Mouse (Mus musculus): ENCODE results near the gene Ube2l3.
"Not testable (repeated sequence)": the region's sequence is repeated elsewhere in the genome, so short reads cannot be mapped to it uniquely, and the experiment has no call there.

The Ube2l3 gene

GRCm38 (mm10) chr16:17209404-17209960, 7.0 kb upstream of the Ube2l3 start:
- peak; percentile 11; the same call in 1 of the 2 replicates for ATAC-seq (ENCODE audit: insufficient number of reproducible peaks, low FRiP score, low TSS enrichment)

GRCm38 (mm10) chr16:17208389-17209361, 6.2 kb upstream of the Ube2l3 start, which contains the start of gene Rimbp3:
Gene Rimbp3, plus strand, starts transcription at chr16:17208603.
- ATAC-seq (ENCODE audit: insufficient number of reproducible peaks, low FRiP score, low TSS enrichment): peak; percentile 55; the same call in 1 of the 2 replicates

DNA sequence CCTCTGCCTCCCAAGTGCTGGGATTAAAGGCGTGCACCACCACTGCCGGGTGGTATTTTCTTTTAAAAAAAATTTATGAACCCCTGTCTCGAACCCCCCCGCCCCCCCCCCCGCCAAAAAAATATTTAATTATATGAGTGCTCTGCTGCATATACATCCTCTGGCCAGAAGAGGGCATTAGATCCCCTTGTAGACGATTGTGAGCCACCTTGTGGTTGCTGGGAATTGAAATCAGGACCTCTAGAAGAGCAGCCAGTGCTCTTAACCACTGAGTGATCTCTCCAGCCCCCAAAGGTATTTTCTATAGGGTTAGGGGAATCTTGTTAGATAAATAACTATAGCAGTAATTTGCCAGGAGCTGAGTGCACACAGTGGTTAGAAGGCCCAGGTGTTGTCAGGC, 2.5 kb upstream of the Ube2l3 start:
- no peak for ATAC-seq (ENCODE audit: insufficient number of reproducible peaks, low FRiP score, low TSS enrichment)

GRCm38 (mm10) chr16:17201977-17202376, 472 bp downstream of the Ube2l3 start:
- no peak for ATAC-seq (ENCODE audit: insufficient number of reproducible peaks, low FRiP score, low TSS enrichment)

- ATAC-seq (ENCODE audit: insufficient number of reproducible peaks, low FRiP score, low TSS enrichment): peak; percentile 81
Measured at GRCm38 (mm10) chr16:17200953-17201707, 1.3 kb downstream of the Ube2l3 start.

- ATAC-seq (ENCODE audit: insufficient number of reproducible peaks, low FRiP score, low TSS enrichment): 0 out of 2 replicates have a peak, but pooled peaks have one; percentile 7
Measured at GRCm38 (mm10) chr16:17200121-17200952, 2.1 kb downstream of the Ube2l3 start.

DNA sequence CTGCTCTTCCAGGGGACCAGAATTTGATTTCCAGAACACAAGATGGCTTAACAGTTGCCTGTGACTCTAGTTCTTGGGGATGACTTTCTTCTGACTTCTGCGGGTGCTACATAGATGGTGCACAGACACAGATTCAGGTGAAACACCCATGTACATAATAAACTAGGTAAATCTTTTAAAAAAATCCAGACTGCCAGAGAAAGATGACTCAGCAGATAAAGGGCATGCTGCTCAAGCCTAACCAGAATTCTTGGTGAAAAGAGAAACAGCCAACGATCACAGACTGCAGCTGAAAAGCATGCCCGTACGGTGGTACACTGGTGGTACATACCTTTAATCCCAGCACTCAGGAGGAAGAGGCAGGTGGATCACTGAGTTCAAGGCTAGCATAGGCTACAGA, 8.6 kb downstream of the Ube2l3 start:
- ATAC-seq (ENCODE audit: insufficient number of reproducible peaks, low FRiP score, low TSS enrichment): no peak

DNA sequence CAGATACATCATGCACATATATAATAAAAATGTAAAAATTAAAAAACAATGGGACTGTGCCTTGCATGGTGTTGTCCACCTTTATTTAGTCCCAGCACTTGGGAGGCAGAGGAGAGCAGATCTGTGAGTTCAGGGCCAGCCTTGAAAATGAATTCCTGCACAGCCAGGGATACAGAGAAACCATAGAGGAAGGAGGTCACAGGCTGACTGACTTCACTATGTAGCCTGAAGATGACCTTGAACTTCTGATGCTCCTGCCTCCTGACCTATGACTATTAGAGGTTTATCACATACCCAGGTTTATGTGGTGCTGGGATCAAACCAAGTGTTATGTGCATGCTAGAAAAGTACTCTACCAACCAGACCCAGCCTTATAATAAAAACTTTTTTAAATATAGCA, 17.0 kb downstream of the Ube2l3 start:
- no peak for ATAC-seq (ENCODE audit: insufficient number of reproducible peaks, low FRiP score, low TSS enrichment)

DNA sequence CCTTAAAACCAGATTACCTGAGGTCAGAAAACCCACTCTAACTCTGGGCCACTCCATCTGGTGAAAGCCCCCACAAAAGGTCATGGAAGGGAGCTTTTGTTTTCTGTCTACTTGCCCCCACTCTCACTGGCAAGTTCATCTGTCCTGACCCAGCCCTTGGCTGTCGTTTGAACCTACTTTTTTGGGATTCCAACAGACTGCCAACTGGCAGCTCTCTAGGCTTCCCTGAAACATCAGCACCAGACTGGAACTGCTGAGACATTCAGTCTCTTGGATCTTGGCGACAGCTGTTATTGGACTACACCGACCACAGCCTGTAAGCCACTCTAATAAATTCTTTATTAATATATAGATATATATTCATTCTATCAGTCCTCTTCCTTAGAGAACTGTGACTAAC, 19.4 kb downstream of the Ube2l3 start:
- ATAC-seq (ENCODE audit: insufficient number of reproducible peaks, low FRiP score, low TSS enrichment): no peak

GRCm38 (mm10) chr16:17182136-17182535, 20.3 kb downstream of the Ube2l3 start:
- no peak for ATAC-seq (ENCODE audit: insufficient number of reproducible peaks, low FRiP score, low TSS enrichment)

DNA sequence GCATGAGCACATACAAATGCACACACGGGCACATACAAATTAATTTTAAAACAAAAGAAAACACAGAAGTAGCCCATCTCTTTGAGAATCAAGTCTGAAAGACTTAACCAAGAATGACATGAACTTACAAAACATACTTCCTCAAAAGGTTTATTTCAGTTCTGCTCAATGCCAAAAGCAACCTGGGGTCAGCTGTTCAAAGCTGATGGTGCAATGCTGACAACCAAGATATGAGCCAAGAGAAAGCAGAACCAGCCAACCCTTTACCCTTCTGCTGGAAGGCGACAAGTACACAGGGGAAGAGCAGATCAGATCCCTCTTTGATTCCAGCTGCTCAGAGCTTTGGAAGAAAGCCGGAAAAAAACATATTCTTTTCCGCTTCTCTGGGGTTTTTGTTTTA, 21.1 kb downstream of the Ube2l3 start:
- no peak for ATAC-seq (ENCODE audit: insufficient number of reproducible peaks, low FRiP score, low TSS enrichment)

DNA sequence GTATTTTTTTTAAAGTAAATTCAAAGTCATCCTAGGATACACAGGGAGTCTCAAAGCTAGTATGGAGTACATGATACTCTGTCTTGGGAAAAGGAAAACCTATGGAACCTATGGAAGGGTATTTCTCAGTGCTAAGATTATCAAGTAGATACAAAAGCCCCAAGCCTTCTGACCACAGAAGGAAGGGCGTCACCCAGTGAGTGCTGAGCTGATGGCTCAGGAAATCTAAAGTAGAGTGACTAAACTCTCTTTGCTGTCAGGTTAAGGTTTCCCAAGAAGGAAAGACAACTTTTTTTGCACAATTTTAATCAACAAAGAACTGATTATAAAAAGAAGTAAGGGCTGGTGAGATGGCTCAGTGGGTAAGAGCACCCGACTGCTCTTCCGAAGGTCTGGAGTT, 22.7 kb downstream of the Ube2l3 start:
- no peak for ATAC-seq (ENCODE audit: insufficient number of reproducible peaks, low FRiP score, low TSS enrichment)

GRCm38 (mm10) chr16:17177623-17178170, 24.8 kb downstream of the Ube2l3 start:
- no peak for ATAC-seq (ENCODE audit: insufficient number of reproducible peaks, low FRiP score, low TSS enrichment)

- no peak for ATAC-seq (ENCODE audit: insufficient number of reproducible peaks, low FRiP score, low TSS enrichment)
Measured at GRCm38 (mm10) chr16:17175765-17176164, 26.7 kb downstream of the Ube2l3 start.

DNA sequence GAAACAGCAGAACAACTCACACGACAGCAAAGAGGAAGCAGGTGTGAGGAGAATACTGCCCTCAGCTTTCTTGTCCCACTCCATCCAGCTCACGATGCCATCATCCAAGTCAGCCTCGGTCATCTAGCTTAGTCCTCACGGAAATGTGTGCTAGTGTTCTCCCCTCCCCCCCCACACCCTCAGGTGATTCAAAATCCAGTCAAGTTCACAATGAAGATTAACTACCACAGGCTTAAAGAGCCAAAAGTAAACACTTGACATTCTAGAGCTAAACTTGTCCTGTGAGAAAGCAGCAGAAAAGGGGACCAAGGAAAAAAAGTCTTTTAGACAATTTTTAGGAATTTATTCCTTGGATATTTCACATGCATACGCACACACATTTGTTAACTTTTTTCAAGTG, 34.4 kb downstream of the Ube2l3 start:
- no peak for ATAC-seq (ENCODE audit: insufficient number of reproducible peaks, low FRiP score, low TSS enrichment)

- no peak for ATAC-seq (ENCODE audit: insufficient number of reproducible peaks, low FRiP score, low TSS enrichment)
Measured at GRCm38 (mm10) chr16:17167179-17167578, 35.3 kb downstream of the Ube2l3 start.

DNA sequence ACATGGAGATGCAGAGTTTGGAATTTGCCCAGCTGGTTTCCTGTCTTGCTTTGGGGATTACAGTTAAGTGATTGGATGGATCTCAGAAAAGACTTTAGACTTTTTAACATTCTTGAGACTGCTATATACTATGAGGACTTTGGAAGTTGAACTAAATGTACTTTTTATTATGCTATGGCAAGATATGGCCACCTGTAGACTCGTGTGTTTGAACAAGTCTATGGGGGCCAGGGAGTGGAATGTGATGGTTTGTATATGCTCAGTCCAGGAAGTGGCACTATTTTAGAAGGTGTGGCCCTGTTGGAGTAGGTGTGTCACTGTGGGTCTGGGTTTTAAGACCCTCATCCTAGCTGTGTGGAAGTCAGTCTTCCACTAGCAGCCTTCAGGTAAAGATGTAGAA, 37.0 kb downstream of the Ube2l3 start:
- not testable (repeated sequence) for ATAC-seq (ENCODE audit: insufficient number of reproducible peaks, low FRiP score, low TSS enrichment)

- no peak for ATAC-seq (ENCODE audit: insufficient number of reproducible peaks, low FRiP score, low TSS enrichment)
Measured at GRCm38 (mm10) chr16:17154346-17154745, 48.1 kb downstream of the Ube2l3 start.

DNA sequence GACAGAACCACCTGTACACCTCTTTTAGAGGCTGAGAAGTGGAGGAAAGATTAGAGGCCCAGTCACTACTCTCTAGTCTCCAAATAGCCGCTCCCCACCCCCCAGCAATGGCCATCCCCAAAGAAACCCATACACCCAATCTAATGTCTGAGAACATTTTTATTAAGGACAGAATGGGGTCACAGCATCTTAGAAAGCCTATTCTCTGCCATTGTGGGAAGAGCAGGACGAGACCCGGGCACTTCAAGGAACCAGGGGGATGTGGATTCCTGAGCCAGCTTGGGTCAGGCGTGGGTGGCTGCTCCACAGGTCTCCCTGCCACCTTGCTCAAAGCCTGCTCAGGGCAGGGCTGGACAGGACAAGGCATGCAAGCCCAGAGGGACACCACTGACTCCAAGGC, 50.6 kb downstream of the Ube2l3 start:
- ATAC-seq (ENCODE audit: insufficient number of reproducible peaks, low FRiP score, low TSS enrichment): no peak
